Mouse (Mus musculus): ENCODE data around the gene Ecm1. TPM values are rescaled to one million over a fixed set of nuclear protein-coding genes. Genes with fewer than 3 reads are reported as not detected.
A peak's percentile ranks its signal among the peaks of the same experiment; 100 is the strongest.

Ecm1 gene
- total RNA-seq, 2 experiments from 2014 or later: 205 to 241 TPM

DNA sequence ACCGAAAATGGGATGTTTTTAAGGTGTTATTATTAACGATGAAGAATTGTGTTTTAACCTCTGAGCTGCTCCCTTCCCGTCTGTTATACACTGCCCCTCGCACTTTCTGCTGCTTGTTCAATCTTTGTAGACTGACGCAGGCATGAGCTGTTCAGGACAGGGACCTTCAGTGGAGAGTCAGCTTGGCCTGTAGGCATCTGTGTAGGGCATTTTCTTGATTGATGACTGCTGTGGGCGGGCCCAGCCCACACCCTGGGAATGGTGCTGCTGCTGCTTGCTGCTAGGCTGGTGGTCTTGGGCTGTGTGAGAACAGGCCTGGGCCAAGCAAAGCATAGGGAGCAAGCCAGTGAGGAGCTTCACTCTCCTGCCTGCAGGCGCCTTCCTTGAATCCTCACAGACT is 8.9 kb downstream of the Ecm1 start:
- DNase-seq (ENCODE audit: low spot score in 2 of 2): no peak

- DNase-seq (ENCODE audit: low spot score in 2 of 2): no peak
These were observed 10.5 kb downstream of the Ecm1 start for GRCm38 (mm10) chr3:95728906-95729305.

DNA sequence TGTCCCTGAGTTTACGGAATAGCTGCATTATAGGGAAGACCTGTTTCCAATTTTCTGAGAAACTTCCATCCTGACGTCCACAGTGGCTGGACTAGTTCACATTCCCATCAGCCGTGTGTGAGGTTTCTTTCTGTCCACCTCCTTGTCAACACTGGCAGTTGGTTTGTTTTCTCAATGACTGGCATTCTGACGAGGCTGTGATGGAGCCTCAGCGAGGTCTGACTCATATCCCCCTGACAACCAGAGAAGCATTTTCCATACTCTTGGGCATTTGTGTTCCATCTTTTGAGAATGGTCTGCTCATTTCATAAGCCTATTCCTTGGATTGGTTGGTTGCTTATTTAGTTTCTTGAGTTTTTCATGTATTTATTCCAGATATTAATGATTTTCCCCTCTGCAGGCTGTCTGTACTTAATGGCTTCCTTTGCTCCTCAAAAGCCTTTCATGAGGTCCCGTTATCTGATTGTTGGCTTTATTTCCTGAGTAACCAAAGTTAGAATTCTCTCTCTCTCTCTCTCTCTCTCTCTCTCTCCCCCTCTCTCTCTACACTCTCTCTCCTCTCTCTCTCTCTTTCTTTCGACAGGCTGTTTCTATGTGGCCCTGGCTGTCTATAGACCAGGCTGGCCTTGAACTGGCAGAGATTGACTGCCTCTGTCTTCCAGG is 12.5 kb downstream of the Ecm1 start:
- DNase-seq (ENCODE audit: low spot score in 2 of 2): no peak

DNA sequence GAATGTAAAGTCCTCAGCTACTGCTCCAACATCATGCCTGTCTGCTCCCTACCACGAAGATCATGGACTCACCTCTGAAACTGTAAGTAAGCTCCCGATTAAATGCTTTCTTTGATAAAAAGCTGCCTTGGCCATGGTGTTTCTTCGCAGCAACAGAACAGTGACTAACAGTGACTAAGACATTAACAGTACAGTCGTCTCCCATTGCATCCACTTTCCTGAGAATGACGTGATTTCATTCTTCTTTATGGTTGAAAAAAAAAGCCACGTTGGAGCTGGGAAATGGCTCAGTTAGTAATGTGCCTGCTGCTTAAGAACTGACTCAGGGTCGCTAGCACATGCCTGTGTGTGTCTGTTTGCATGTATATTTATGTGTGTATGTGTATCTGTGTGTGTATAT is 13.5 kb downstream of the Ecm1 start:
- no peak for DNase-seq (ENCODE audit: low spot score in 2 of 2)

- no peak for DNase-seq (ENCODE audit: low spot score in 2 of 2)
These were observed 17.0 kb downstream of the Ecm1 start for GRCm38 (mm10) chr3:95722386-95722785.

DNA sequence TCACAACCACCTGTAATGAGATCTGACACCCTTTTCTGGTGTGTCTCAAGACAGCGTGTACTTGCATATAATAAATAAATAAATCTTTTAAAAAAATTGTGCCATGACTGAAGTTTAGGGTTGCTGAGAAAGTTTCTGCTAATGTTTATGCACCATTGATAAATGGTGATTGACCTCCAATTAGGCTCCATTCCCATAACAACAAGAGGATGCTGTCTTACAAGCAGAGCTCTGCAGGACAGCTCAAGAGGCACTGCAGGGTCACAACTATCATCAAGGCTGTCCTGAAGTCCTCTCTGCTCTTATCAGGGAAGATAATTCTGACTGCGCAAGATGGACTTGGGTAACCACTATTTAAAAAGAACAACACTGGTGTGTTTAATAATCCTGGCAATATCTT is 21.2 kb downstream of the Ecm1 start:
- DNase-seq (ENCODE audit: low spot score in 2 of 2): no peak

- no peak for DNase-seq (ENCODE audit: low spot score in 2 of 2)
These were observed 23.3 kb downstream of the Ecm1 start for GRCm38 (mm10) chr3:95716075-95716474.

GRCm38 (mm10) chr3:95709967-95710366 is 29.4 kb downstream of the Ecm1 start:
- DNase-seq (ENCODE audit: low spot score in 2 of 2): no peak

- no peak for DNase-seq (ENCODE audit: low spot score in 2 of 2)
These were observed 30.3 kb downstream of the Ecm1 start for GRCm38 (mm10) chr3:95709044-95709443.

DNA sequence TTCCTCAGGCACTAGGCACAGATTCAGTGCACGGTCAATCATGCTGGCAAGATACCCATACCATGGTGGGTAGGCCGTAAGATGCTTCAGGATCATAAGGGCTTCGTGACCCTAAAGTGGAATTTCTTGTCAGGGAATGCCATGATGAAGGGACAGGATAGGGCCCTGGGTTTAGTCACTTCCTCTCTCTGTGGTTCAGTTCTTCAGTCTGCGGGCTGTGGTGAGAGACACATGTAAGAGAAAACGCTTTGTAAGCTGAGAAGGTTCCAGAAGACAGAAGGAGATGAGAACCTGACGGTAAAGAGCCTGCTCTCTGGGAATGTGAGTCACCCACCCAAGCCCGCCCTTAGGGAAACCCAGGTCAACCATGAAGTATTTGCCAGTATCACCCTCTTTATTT is 31.9 kb downstream of the Ecm1 start:
- DNase-seq (ENCODE audit: low spot score in 2 of 2): no peak

- DNase-seq (ENCODE audit: low spot score in 2 of 2): no peak
These were observed 33.1 kb downstream of the Ecm1 start for GRCm38 (mm10) chr3:95706273-95706672.

- no peak for DNase-seq (ENCODE audit: low spot score in 2 of 2)
These were observed 34.8 kb downstream of the Ecm1 start for GRCm38 (mm10) chr3:95704612-95705011.

GRCm38 (mm10) chr3:95703276-95703675 is 36.1 kb downstream of the Ecm1 start:
- DNase-seq (ENCODE audit: low spot score in 2 of 2): no peak

DNA sequence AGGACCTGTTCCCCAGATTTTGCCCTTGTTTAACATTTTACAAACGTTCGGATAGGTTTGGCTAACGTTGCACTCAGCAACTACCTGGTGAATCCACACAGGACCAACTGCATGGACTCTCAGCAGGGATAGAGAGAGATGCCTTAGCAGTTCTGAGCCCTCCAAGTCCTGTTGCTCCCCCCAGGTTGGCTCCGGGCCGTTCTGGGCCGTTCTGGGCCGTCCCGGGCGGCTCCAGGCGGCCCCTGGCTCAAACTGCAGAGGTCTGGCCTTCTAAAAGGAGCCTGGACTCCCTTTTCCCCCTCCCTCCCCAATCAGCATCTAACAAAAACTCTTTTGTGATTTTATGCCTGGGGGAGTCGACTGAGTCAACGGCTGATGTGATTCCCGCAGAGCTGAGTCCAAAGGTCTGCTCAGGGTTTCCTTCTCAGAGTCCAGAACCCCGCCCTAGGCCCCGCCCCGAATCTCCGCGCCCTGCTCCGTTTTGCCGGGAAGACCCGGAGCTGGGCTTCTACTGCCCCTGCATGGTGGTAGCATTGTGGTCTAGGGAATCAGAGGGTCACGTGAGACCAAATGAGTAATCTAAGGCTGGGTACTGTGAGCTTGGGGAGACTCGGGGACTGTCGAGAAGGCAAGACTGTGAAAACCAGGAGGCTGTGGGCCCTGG is 37.4 kb downstream of the Ecm1 start:
- DNase-seq (ENCODE audit: low spot score in 2 of 2): peak in 1 of 2 experiments; percentile 66

DNA sequence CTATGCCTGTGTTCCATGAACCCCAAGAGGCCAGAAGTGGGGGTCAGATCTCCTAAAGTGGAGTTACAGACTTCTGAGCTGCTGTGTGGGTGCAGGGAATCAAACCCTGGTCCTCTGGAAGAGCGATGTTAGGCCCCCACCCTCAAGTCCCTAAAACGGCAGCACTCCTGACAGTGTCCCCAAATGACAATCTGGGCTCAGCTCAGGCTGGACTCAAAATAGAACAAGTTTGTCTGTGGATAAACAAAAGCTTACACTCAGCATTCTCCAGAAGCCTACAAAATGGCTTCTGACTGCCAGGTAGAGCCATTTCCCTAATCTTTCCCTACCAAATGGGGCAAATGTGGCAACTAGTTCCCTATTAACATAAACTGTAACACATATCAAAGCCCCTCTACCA is 38.3 kb downstream of the Ecm1 start:
- no peak for DNase-seq (ENCODE audit: low spot score in 2 of 2)

- no peak for DNase-seq (ENCODE audit: low spot score in 2 of 2)
These were observed 39.1 kb downstream of the Ecm1 start for GRCm38 (mm10) chr3:95700233-95700681.

- no peak for DNase-seq (ENCODE audit: low spot score in 2 of 2)
These were observed 41.1 kb downstream of the Ecm1 start for GRCm38 (mm10) chr3:95698286-95698685.

- no peak for DNase-seq (ENCODE audit: low spot score in 2 of 2)
These were observed 43.0 kb downstream of the Ecm1 start for GRCm38 (mm10) chr3:95696360-95696759.

DNA sequence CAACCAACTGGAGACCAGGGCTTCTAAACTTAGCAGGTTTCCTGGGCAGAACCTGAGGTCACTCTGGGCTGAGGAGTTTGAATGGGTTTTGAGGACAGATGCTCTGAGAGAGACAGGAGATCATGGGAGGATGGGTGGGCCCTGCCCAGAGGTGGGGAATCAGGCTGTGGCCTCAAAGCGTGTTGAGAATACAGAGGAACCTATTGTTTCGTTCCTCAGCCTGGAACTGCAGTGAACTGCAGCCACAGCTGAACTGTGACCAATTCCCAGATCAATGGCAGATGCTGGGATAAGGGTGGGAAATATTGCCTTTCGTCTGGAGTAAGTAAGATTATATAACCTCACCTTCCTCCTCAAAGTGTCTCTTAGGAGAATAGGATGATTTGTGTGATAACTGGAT is 43.6 kb downstream of the Ecm1 start:
- no peak for DNase-seq (ENCODE audit: low spot score in 2 of 2)

- DNase-seq (ENCODE audit: low spot score in 2 of 2): no peak
These were observed 44.3 kb downstream of the Ecm1 start for GRCm38 (mm10) chr3:95694808-95695703.

DNA sequence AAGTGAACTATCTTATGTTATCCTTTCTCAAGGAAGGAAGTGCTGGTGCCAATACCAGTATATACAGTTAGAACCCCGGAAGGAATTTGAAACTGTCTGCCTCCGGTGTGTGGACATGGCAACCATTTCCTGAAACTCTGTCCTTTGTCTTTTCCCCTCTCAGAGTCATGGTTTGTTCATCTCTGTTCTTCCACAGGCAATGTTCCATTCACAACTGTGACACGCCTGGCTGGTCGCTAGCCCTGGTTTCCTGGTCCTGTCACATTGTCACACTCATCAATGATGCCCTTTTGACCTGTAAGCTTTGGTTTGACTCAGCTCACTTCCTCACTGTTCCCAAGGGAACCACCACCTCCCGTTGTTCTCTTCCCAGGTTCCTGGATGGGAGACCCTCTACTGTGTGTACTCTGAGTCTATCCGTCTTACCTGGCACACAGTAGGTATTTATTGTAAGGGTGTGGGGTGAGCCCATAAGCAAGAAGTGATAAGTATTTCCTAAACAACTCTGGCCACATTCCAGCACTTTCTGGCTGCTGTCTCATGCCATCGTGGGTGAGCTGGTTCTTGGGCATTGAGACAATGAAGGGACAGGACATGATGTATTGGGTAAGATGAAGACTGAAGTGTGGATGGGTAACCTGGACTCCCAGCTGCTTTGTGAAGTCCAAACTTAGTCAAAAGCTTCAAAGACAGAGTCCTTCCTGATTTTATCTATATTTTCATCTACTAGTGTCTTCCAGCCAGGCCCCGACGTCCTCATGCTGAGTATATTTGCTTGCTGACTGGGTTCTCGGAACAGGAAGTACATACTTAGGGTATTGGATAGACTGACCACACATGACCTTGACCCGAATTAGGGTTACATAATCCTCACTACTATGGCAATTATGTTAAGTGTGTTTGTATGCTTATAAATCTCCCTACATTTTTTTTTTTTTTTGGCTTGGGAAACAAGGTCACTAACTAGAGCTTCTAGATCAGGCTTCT is 45.3 kb downstream of the Ecm1 start:
- DNase-seq (ENCODE audit: low spot score in 2 of 2): no peak
